Mouse (Mus musculus) testis, adult 2 months (tissue): ENCODE measurements at regions not wholly inside any gene's neighbourhood (a gene's known extent, or its start where the extent isn't known, plus 50 kb on each side); places are given as distances from the start of the nearest gene placed in this dataset.

Experiments used
- CTCF ChIP-seq: fragments of 200-500 bp; IDR thresholded peaks from 2 replicates; pipeline ENCODE4 v1.5.1; 2012; ENCODE audit warnings: low read depth, mild to moderate bottlenecking, inconsistent platforms, low read length, moderate library complexity; ENCODE audit not compliant: control insufficient read depth, insufficient read depth, insufficient replicate concordance
- POLR2A ChIP-seq: fragments of 200-500 bp; IDR thresholded peaks from 2 replicates; pipeline ENCODE4 v1.6.1; 2012; ENCODE audit warnings: low read depth, mild to moderate bottlenecking, inconsistent platforms, low read length, moderate library complexity; ENCODE audit not compliant: control insufficient read depth

- TF ChIP-seq POLR2A (no peak), CTCF (no peak)
Measured at GRCm38 (mm10) chr1:51551624-51552023, 73.4 kb upstream of the Nabp1 start.
